Mouse (Mus musculus): ENCODE data around the gene Htra3.
A peak's percentile ranks its signal among the peaks of the same experiment; 100 is the strongest.

Gene Htra3

DNA sequence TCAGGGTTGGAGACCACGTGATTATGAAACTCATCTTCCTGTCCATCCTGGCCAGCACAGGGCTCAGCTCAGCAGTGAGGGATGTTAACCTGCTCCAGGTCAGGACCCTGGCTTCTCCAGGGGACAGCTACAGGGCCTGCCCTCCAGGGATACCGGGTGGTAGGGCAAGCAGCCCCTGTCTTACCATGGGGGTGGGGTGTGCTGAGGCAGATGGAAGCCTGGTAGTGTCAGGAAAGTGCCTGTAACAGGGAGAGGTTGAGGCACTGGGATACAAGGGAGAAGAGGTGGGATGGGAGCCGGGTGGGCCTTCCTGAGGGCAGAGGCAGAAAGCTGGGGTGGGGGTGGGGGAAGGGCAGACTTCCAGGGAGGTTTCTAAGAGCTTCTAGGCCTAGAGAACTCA lies 27.3 kb downstream of the Htra3 start:
- DNase-seq, result no peak

GRCm38 (mm10) chr5:35648230-35648629 lies 31.4 kb downstream of the Htra3 start:
- DNase-seq, result no peak

GRCm38 (mm10) chr5:35647562-35647961 lies 32.0 kb downstream of the Htra3 start:
- DNase-seq, result peak; percentile 54 to 85

- DNase-seq, result peak in 1 of 2 experiments; percentile 46
Measured at GRCm38 (mm10) chr5:35646927-35647326, 32.7 kb downstream of the Htra3 start.

DNA sequence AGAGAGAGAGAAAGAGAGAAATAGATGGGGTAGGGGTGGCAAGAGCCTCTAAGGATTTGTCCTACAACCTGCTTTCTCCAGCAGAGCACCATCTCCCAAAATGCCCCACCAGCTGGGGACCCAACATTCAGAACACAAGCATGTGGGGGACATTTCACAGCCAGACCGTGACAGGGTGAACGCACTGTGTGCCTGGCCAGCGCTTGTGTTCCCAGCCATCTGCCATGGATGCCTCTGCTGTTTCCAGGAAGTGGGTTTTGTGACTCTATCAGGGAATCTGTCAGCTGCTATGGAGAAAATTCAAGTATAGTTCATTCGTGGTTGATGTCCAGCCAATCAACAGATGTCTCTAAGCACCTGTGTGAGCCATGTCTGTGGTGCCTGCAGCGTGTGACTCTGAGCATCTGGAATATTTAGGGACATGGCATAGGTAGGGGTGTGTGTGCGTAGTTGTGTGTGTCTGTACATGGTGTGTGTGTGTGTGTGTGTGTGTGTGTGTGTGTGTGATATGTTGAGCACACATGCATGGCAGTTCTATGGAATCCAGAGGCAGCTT lies 33.6 kb downstream of the Htra3 start:
- DNase-seq, result peak in 1 of 2 experiments; percentile 56

GRCm38 (mm10) chr5:35644082-35644481 lies 35.5 kb downstream of the Htra3 start:
- DNase-seq, result no peak

DNA sequence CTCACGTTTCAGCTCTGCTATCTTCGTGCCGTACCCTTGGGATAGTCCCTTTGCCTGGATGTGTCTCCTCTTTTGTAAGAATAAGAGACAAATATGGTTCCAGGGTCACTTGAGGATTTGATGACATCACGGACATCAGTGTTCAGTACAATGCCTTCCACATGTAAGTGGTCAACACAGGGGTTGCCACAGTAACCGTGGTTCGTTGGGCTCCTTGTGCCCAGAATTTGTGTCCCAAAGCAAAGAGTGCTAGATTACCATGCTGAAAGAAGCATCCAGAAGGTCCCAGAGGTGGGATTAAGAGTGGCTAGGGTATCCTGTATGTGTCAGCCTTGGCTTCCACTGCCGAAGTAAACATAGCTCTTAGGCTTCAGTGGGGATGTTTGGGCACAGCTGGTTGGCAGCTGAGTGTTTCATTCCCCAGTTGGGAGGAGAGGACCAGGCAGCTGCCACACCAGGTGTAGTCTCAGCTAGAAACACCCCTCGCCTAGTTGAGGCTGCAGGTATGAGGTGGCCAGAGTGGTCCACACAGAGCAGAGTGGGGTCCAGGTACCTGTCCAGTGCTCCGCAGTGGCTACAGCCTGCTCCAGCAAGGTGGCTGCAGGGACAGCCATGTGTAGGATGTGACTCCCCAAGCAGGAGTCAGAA lies 36.1 kb downstream of the Htra3 start:
- no peak for DNase-seq

DNA sequence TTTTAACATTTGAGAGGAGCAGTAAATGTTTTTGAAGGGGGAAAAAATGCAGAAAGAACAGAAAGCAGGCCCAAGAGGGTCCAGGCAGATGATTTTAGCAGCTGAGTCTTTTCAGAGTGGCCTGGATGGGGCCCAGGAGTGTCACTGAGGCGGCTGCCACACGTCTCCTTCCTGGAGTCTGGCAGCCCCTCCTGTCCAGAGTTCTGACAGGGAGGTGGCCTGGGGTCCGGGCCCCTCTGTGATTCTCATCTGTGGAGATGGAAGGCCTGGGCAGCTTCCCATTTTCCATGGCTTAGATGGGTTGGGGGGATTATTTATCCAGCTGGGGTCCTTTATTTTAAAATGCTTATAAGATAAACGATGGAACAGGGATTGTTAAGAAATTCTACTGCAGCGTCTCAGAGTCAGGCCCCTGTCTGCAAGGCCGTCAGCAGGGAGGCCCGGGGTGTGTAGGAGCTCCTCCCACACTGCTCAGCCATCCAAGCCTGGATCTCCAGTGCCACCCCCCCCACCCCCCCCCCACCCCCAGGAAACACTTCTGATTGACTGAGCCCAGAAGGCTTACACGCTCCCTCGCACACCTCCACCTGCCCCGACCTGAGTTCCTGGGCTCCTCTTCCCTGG lies 37.5 kb downstream of the Htra3 start:
- peak; percentile 47 to 84 for DNase-seq

GRCm38 (mm10) chr5:35636016-35636415 lies 43.6 kb downstream of the Htra3 start:
- DNase-seq, result no peak

DNA sequence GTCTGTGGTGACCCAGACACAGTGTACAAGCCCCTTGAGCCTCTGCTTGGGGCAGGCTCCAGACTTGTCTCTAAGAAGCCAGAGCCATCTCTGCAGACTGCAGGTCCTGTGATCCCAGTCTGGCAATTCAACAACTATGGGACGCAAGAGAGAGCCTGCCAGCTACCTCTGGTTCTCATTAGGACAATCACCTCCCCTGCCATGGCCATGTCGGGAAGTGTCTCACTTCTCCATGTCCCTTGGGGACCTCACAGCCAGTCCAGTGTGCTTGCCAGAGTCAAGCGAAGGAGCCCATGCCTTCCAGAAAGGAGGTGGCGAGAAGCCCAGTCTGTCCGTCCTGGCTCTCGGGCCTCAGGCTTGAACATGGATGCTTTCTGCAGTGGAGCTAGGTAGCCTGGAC lies 46.7 kb downstream of the Htra3 start:
- DNase-seq, result no peak

GRCm38 (mm10) chr5:35631755-35632154 lies 47.8 kb downstream of the Htra3 start:
- no peak for DNase-seq

DNA sequence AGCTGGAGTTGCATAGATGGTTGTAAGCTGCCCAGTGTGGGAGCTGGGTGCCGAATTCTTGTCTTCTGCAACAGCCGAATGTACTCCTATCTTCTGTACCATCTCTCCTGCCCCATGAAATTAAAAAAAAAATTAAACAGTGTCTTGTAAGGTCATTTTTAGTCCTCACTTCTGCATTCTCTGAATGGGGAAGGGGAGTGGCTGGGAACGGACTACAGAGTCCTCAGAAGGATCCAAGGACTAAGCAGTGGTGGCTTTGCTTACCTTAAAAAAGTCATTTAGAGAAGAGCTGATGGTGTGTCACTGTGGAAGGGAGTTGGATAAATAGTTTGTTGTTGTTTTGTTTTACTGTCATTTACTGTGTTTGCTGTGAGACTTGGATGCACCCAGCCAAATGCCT lies 48.4 kb downstream of the Htra3 start:
- no peak for DNase-seq

DNA sequence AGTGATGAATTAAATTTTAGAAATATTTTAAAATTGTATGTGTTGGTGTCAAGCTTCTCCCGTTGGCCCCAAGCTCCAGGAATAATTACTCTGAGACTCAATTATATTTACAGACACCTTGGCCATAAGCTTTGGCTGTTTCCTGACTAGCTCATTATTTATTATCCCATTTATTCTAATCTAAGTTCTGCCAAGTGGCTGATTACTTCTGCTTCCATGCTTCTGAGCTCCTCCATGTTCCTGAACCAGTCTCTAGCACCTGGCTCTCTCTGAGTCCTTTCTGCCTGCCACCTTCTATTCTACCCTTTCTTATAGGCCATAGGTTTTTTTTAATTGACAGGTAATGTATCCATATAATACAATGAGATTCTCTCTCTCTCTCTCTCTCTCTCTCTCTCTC lies 48.9 kb downstream of the Htra3 start:
- DNase-seq, result no peak

DNA sequence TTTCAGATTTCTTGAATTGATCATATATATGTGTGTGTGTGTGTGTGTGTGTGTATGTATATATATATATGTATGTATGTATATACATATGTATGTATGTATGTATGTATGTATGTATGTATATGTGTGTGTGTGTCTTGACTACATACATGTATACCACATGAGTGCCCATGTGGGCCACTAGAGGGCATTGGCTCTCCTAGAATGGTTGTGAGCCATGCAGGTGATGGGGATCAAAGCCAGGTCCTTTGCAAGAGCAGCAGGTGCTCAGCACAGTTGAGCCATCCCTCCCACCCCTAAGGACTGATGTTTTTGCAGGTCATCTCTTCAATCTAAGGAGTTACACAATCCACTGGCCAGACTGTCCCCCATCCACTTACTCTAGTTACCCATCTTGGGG lies 50.2 kb downstream of the Htra3 start:
- no peak for DNase-seq

- peak; percentile 34 to 67 for DNase-seq
Measured at GRCm38 (mm10) chr5:35628685-35629084, 50.9 kb downstream of the Htra3 start.

DNA sequence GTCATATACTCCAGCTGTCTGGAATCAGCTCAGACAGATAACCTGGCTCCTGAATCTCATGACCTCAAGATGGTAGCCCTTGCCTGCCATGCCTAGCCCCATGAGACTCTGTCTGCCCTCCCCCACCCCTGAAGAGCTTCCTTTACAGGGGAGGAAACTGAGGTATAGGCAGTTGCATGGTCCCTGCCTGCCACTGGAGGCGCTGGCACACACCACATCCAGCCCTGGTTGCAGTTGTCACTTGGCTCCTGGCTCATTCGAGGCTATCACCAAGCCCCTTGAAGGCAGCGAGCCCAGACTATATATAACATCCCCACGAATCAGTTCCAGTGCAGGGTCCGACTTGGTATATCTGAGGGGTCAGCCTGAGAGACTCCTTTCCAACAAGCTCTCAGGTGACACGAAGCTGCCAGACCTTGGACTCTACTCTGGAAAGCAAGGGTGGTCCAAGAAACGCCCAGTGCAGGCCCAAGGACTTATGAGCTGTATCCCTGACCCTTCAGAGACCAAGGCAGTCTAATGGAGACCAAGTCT lies 52.2 kb downstream of the Htra3 start:
- no peak for DNase-seq

GRCm38 (mm10) chr5:35626408-35626807 lies 53.2 kb downstream of the Htra3 start:
- DNase-seq, result no peak

DNA sequence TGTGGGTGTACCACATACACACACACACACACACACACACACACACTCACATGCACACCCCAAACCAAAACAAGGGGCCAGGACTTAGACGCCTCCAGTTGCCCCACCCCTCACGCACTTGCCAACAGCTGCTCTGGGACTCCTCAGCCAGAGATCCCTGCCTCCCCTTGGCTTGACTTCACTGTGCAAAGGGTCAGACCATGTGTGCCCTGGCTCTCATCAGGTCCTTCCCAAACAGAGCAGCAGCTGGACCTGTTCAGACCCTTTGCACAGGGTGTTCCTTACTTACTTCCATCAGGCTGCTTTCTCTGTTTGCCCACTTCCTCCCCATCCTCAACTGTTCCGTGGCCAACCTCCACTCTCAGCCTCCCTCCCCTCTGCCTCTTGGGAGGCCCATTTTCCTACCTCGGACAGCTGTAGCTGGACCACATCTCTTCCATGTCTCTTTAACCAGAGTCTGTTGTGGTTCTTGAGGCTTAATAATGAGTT lies 54.8 kb downstream of the Htra3 start:
- DNase-seq, result peak; percentile 49 to 87

- DNase-seq, result no peak
Measured at GRCm38 (mm10) chr5:35623831-35624230, 55.8 kb downstream of the Htra3 start.

DNA sequence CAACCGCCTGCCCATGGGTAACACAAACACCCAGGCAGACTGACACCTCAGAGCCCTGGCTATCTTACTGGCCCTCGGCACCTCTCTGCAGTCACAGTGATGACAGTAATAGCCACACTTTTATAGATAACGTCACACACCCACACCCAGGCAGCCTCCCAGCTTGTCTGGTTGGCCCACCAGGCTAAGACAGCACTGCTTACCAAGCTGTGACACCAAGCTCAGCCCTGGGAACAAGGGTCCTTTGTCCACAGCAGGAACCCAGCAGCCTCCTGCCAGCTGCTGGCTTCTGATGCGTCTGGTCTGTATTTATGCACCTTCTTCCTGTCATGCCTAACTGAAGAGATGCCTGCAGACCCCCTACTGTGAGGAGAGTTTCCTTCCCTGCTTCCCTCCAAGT lies 58.5 kb downstream of the Htra3 start:
- DNase-seq, result no peak

GRCm38 (mm10) chr5:35616943-35617342 lies 62.6 kb downstream of the Htra3 start:
- no peak for DNase-seq

GRCm38 (mm10) chr5:35612722-35613121 lies 66.9 kb downstream of the Htra3 start:
- no peak for DNase-seq

- peak in 1 of 2 experiments; percentile 68 for DNase-seq
Measured at GRCm38 (mm10) chr5:35611900-35612299, 67.7 kb downstream of the Htra3 start.

DNA sequence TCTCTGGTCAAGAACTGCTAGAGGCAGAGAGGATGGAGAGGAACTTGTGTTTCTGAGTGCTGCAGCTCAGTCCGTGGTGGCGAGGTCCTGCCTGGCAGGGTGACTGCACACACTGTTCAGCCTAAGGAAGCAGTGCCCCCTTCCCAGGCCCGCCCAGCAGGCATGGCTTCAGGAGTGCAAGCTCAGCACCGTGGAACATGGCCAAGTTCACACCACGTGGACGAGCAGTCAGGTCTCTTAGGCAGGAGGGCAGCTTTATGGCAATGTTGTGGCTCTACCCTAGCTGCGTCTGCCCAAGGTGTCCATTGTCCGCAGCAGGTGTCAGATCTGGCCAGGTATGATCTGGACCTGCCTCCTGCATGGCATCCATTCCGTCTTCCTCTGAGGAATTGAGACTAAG lies 68.4 kb downstream of the Htra3 start:
- no peak for DNase-seq
